Mouse (Mus musculus): ENCODE data around the gene Omd. TPM values are rescaled to one million over a fixed set of nuclear protein-coding genes. Genes with fewer than 3 reads are reported as not detected.
"Not testable (repeated sequence)": the region's sequence is repeated elsewhere in the genome, so short reads cannot be mapped to it uniquely, and the experiment has no call there.

The Omd gene
- 1 to 10 TPM; 1.9 to 2.6 TPM for total RNA-seq (2021)
- long read RNA-seq, experiment 1, partial matches to known transcripts = 0 of 1 reads
- long read RNA-seq, experiment 1, other reads (novel, unspliced or antisense) = 0 of 1 reads
- long read RNA-seq, experiment 2, partial matches to known transcripts = 0 of 2 reads
- long read RNA-seq, experiment 2, other reads (novel, unspliced or antisense) = 0 of 2 reads

DNA sequence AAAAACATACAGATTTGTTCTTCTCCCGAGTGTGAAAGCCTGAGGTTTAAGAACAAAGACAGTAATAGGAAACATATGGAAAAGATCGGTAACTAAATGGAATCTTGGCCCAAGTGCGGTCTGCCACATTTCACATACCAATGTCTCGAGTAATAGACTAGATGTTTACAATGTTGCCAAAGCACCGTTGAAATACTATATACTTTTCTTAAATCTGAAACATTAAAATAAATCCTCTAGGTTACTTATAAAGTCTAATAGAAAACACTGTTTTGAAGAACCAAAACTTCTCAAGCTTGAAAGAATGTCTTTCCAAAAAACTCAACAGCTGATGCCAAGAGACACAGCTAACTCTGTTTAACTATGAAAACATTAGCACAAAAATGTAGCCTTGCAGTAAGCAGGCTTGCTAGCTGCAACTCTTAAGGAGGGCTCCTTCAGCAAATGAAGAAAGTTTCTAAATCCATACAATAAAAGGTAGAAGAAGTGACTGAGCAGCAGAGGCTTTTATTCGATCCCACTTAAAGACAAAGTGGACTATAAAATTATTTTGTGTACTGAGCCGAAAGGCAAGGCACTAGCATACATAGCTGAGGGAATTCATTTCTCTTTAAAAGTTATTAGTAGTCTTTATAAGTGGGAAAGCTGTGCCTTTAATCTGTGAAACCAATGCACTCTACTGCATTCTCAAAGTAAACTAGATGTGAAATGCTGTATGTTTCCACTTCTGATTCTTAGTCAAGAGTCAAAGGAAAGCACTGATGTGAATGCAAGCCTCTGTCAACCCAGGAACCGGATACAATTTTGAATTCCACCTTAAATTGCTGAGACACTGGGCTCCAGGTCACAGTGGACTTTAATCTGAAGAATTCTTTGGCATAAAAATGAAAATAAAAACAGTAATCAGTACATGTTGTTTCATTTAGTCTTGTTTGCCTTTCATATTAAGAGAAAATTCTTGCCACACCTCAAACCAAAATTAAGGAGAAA, at the start of gene Omd:
Omd (plus strand) TSS at position 922 of the 990 bp plus-strand sequence.
- peak in 1 of 2 experiments; percentile 8 for DNase-seq
- intact Hi-C loops (cut with DNase I) = loop anchor here (5.0 kb wide), 1 partner anchor 35 kb away; no protein-coding TSS in a partner anchor

GRCm38 (mm10) chr13:49536946-49537345, 45.3 kb upstream of the Omd start:
- intact Hi-C loops (cut with DNase I) = no loop called here
- DNase-seq = no peak

DNA sequence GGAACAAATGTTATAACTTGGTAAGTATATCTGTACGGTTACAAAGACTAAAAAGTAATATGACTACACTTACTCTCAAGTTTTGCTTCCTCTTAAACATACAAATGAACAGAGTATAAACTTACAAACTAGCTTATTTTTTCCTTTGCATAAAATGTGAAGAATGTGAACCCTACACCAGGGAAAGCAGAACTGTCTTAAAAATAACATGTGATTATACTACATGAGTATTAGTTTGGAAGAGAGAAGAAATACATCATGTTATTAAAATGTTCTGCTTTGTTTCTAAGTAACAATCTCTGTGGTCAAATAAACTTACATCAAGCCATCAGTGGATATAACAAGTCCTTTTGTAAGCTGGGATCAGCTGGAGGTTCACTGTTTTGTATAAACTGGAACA, 43.6 kb upstream of the Omd start:
- intact Hi-C loops (cut with DNase I) = no loop called here
- no peak for DNase-seq

DNA sequence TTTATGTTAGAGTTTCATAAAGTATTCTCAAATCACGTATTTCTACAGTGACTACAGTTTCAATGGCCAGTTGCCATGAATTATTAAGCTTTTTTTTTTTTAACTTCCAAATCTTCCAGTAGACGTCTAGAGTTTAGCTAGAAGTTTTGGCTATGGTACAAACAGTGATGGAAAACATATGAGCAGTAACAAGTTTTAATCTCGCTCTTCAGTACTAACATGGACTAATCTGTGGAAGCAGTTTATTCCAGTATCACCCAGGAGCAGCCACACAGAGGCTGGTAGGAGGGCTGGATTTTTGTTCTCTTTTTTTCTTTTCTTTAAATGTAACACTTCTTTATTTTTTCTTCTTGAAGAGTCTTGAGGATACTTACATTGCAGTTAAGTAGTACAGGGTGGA, 38.0 kb upstream of the Omd start, which contains the start of gene Aspn:
Aspn (plus strand) TSS at position 165 of the 400 bp plus-strand sequence.
- DNase-seq = no peak
- intact Hi-C loops (cut with DNase I) = loop anchor here (5.0 kb wide), 1 partner anchor 37 kb away; no protein-coding TSS in a partner anchor

DNA sequence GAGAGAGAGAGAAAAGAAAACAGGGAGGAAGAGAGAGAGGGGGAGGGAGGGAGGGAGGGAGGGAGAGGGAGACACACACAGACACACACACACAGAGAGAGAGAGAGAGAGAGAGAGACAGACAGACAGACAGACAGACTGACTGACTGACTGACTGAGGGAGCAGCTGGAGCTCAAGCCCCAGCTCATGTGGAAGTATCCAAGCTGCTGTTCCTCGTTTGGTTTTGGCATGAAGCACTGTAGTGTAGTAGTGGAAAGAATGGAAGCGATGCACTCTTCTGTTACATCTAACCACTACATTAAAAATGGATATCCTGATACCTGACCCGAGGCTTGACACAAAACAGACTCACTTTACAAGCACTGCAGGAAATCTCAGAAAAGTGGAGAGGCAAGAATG, 36.6 kb upstream of the Omd start:
- DNase-seq = peak; percentile 21 to 26
- intact Hi-C loops (cut with DNase I) = loop anchor here (5.0 kb wide), 2 partner anchors 37 to 88 kb away; partner anchors contain the start of gene Omd

GRCm38 (mm10) chr13:49546517-49546916, 35.7 kb upstream of the Omd start:
- intact Hi-C loops (cut with DNase I) = loop anchor here (5.0 kb wide), 2 partner anchors 36 to 89 kb away; partner anchors contain the start of gene Omd
- peak; percentile 23 to 24 for DNase-seq

DNA sequence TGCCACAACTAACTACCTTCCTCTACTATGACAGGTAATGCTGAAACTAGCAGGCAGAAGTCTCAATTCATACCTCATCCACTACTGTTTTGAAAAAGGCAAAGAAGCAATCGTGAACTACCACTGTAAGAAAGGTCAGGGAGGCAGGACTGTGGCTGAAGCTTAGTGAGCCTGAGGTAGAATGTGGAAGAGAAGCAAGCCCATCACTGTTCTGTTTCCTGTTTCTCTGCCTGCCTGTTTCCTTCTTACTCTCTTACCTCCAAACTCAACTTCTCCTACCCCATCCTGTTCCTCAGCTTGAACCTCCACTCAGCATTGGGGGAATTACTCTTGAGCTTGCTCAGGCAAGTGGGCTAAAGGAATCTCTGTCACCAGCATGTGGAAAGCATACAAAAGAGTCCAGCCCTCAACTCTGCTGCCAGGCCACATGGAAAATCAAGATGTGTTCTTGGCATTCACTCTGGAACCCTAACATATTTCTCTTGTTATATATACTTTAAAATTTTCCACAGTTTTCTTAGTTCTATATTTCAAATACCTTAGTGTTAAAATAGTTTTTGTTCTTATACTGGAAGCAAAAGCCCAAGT, 34.6 kb upstream of the Omd start:
- intact Hi-C loops (cut with DNase I) = loop anchor here (5.0 kb wide), 2 partner anchors 35 to 90 kb away; partner anchors contain the start of gene Omd
- DNase-seq = no peak

- intact Hi-C loops (cut with DNase I) = loop anchor here (5.0 kb wide), 2 partner anchors 33 to 92 kb away; partner anchors contain the start of gene Omd
- DNase-seq = no peak
Measured at GRCm38 (mm10) chr13:49549616-49550015, 32.6 kb upstream of the Omd start.

GRCm38 (mm10) chr13:49554519-49554918, 27.7 kb upstream of the Omd start:
- no peak for DNase-seq

DNA sequence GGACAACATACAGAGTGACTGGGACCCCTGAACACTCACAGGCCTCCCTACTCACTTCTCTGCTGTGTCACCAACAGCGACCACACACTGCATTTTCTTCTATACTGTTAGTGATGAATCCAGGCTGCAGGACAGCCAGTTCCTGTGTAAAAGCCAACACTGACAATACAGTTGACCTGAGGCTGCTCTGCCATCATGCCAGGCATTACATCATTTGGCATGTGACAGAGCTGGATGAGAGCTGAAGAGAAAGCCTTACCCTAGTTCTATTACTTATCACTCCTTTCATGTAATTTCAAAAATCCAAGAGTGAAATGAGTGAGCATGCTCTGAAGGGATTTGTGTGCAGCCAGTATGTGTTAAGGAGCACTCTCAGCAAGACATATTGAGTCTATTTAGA, 26.1 kb upstream of the Omd start:
- DNase-seq = peak; percentile 27 to 51
- intact Hi-C loops (cut with DNase I) = loop anchor here (5.0 kb wide), 1 partner anchor 86 kb away; no protein-coding TSS in a partner anchor

More at GRCm38 (mm10) chr13:49554519-49554918, 27.7 kb upstream of the Omd start:
- intact Hi-C loops (cut with DNase I) = no loop called here

DNA sequence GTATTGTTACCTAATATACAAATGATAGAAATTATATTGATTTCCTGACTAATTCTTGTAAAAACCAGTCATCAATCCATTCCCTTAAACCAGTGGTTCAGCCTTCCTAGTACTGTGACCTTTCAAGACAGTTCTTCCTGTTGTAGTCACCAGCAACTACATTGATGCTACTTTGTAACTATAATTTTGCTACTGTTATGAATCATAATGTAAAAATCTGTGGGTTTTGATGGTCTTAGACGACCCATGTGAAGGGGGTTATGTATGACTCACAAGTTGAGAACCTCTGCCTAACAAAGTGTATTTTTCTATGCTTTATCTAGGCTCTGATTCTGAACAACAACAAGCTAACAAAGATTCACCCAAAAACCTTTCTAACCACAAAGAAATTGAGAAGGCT, 25.3 kb upstream of the Omd start:
- intact Hi-C loops (cut with DNase I) = loop anchor here (5.0 kb wide), 1 partner anchor 85 kb away; no protein-coding TSS in a partner anchor
- DNase-seq = no peak

DNA sequence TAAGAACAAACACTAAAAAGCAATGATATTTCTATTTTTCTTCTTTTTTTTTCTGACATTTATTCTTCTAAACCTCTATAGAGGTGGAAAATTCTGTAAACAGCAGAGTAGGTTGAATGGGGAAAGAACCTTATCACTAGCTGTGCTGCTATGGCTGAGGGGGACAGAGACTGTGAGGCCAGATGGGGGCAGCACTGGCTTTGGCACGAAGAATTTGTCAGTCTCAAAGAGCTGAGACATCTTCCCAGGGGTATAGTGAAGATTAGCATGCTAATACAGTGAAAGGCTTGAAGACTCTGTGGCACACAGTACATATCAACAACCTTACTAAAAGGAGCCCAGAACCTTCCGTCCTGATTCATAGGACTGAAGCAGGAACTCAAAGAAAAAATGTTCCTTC, 23.1 kb upstream of the Omd start:
- intact Hi-C loops (cut with DNase I) = loop anchor here (5.0 kb wide), 1 partner anchor 83 kb away; no protein-coding TSS in a partner anchor
- DNase-seq = peak; percentile 44 to 59

- DNase-seq = no peak
- intact Hi-C loops (cut with DNase I) = no loop called here
Measured at GRCm38 (mm10) chr13:49560886-49561285, 21.4 kb upstream of the Omd start.

- intact Hi-C loops (cut with DNase I) = no loop called here
- no peak for DNase-seq
Measured at GRCm38 (mm10) chr13:49564347-49564746, 17.9 kb upstream of the Omd start.

- DNase-seq = no peak
- intact Hi-C loops (cut with DNase I) = no loop called here
Measured at GRCm38 (mm10) chr13:49570371-49570770, 11.9 kb upstream of the Omd start.

GRCm38 (mm10) chr13:49571418-49571817, 10.8 kb upstream of the Omd start:
- DNase-seq = no peak
- intact Hi-C loops (cut with DNase I) = no loop called here

DNA sequence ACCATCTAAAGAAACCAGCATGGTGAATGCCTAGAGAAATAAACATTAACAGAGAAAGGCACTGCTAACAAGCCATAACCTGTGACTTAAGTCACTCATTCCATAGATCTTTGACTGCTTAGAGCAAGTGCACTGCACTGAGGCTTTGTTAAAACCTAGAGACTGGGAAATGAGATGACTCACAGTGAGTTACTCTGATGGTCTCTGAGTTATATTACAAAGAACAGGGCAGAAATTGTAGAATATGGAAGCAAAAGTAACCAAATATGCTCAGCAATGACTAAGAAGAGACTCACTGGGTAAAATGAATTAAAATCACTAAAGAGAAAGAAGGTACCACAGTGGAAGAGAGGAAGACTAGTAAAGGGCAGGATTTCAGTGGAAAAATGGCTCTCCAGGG, 1.6 kb downstream of the Omd start:
- intact Hi-C loops (cut with DNase I) = loop anchor here (5.0 kb wide), 1 partner anchor 37 kb away; no protein-coding TSS in a partner anchor
- no peak for DNase-seq

- peak; percentile 47 to 49 for DNase-seq
- intact Hi-C loops (cut with DNase I) = loop anchor here (5.0 kb wide), 1 partner anchor 37 kb away; no protein-coding TSS in a partner anchor
Measured at GRCm38 (mm10) chr13:49584307-49585005, 2.2 kb downstream of the Omd start.

GRCm38 (mm10) chr13:49586062-49586461, 3.8 kb downstream of the Omd start:
- DNase-seq = no peak
- intact Hi-C loops (cut with DNase I) = no loop called here

DNA sequence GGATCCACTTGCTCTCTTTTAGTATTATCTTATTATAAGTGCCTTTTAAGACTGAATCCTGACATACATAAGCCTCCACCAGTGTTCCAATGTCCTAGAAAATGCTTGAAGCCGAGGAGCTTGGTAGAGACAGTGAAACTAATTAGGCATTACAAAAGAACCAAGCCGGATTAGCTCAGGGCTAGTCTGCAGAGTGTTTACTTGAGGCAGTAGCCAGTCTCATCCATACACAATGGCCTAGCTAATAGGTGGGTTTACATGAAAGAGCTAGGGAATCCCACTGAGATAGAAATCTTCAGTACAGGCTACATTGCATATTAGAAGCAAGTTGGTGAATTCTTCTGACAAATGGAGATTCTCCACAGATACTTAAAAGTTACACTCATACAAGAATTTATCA, 20.3 kb downstream of the Omd start:
- DNase-seq; intact Hi-C loops (cut with DNase I): not testable (repeated sequence)

Data from heart, postnatal 14 days (tissue).